Mouse (Mus musculus) ES-E14 (cell line): ENCODE results near the gene Adam8.

ENCODE experiments used
- CHD2 ChIP-seq: IDR thresholded peaks from 2 replicates; pipeline ENCODE4 v1.6.1; 2014; ENCODE audit warnings: mild to moderate bottlenecking, low read depth, low read length, inconsistent platforms
- HCFC1 ChIP-seq: IDR thresholded peaks from 2 replicates; pipeline ENCODE4 v1.6.1; 2012; ENCODE audit warnings: low read length, inconsistent platforms, borderline replicate concordance; ENCODE audit not compliant: insufficient read depth
- MAFK ChIP-seq: IDR thresholded peaks from 2 replicates; pipeline ENCODE4 v1.6.1; 2014; ENCODE audit warnings: mild to moderate bottlenecking, low read depth, low read length, inconsistent platforms; ENCODE audit not compliant: insufficient read depth
- ZNF384 ChIP-seq: IDR thresholded peaks from 2 replicates; pipeline ENCODE4 v1.6.1; 2012; ENCODE audit warnings: low read depth, low read length, inconsistent platforms

- no peak for TF ChIP-seq CHD2
- peak; percentile 51 for TF ChIP-seq ZNF384
- TF ChIP-seq MAFK = no peak
- TF ChIP-seq HCFC1 = no peak
Measured at GRCm38 (mm10) chr7:139972923-139973331, 19.4 kb downstream of the Adam8 start.
